Mouse (Mus musculus) heart, embryonic 13.5 days (tissue): Measurements from ENCODE around the gene Hdac8. TPM values are rescaled to one million over a fixed set of nuclear protein-coding genes. Genes with fewer than 3 reads are reported as not detected.

Experiments used
- ATAC-seq: fragments of 200-750 bp; cut with Nextera tagmentation; 2 replicates; pipeline ENCODE4 v1.8.0; 2017; ENCODE audit warnings: moderate TSS enrichment; ENCODE audit not compliant: insufficient number of reproducible peaks, low FRiP score, low TSS enrichment; ENCODE audit errors: extremely low read depth
- H3K27ac ChIP-seq: fragments of 300-500 bp; sonication (generic); replicated peaks from 2 replicates; pipeline ENCODE4 v1.5.1; 2015; ENCODE audit warnings: moderate library complexity, mild to moderate bottlenecking, inconsistent platforms
- H3K27me3 ChIP-seq: fragments of 300-500 bp; sonication (generic); replicated peaks from 2 replicates; pipeline ENCODE4 v1.6.1; 2015; ENCODE audit warnings: mild to moderate bottlenecking, inconsistent platforms
- H3K36me3 ChIP-seq: fragments of 300-500 bp; sonication (generic); 2 replicates; pipeline ENCODE4 v1.6.1; 2015; ENCODE audit warnings: mild to moderate bottlenecking, inconsistent platforms
- H3K4me1 ChIP-seq: fragments of 300-500 bp; sonication (generic); 2 replicates; pipeline ENCODE4 v1.6.1; 2015; ENCODE audit warnings: inconsistent platforms
- H3K4me2 ChIP-seq: fragments of 300-500 bp; sonication (generic); 2 replicates; pipeline ENCODE4 v1.6.1; 2015; ENCODE audit warnings: inconsistent platforms, mild to moderate bottlenecking, moderate library complexity
- H3K4me3 ChIP-seq: fragments of 300-500 bp; sonication (generic); 2 replicates; pipeline ENCODE4 v1.5.1; 2015; ENCODE audit warnings: moderate library complexity, mild to moderate bottlenecking, inconsistent platforms
- H3K9ac ChIP-seq: fragments of 300-500 bp; sonication (generic); 2 replicates; pipeline ENCODE4 v1.6.1; 2015; ENCODE audit warnings: inconsistent platforms, mild to moderate bottlenecking, moderate library complexity
- H3K9me3 ChIP-seq: fragments of 300-500 bp; sonication (generic); 2 replicates; pipeline ENCODE4 v1.6.1; 2016; ENCODE audit warnings: inconsistent platforms
- WGBS: fragments of 180-500 bp; shearing (Covaris S2); methylation state at CpG from one replicate; pipeline ENCODE4 v1.1.7; 2015; ENCODE audit warnings: mixed read lengths; 5-methylcytosine and 5-hydroxymethylcytosine counted together
- polyA plus RNA-seq: library from polyadenylated mRNA; unstranded; fragments of >200 nt; fragmentation: Nextera tagmentation; extraction: Ambion mirVana; gene quantifications from 2 replicates; pipeline ENCODE4 v1.2.1, GENCODE M21; 2015

The Hdac8 gene
- polyA plus RNA-seq: 5.8 and 6.6 TPM in 2 replicates

- H3K36me3 ChIP-seq: no peaks in the 10 kb centered on the region
- H3K9me3 ChIP-seq: no peaks in the 10 kb centered on the region
- 9% methylated on average over 27 of the region's 27 CpGs for WGBS
- H3K9ac ChIP-seq: peak within 1 kb of the TSS; percentile 79
- H3K4me2 ChIP-seq: peak within 1 kb of the TSS; percentile 71
- H3K27ac ChIP-seq: 0 out of 2 replicates have a peak within 1 kb of the TSS, but pooled peaks have one; percentile 39
- ATAC-seq: peak; percentile 58; the same call in 1 of the 2 replicates
- H3K27me3 ChIP-seq: peaks cover 34% of the 10 kb centered on the region
- peak within 1 kb of the TSS; percentile 64 for H3K4me3 ChIP-seq
- 0 out of 2 replicates have a peak, but pooled peaks cover 2% of the 10 kb centered on the region for H3K4me1 ChIP-seq
Observed at GRCm38 (mm10) chrX:102504644-102505481, at the start of gene Hdac8. Gene Hdac8, minus strand, starts transcription at chrX:102505359.

DNA sequence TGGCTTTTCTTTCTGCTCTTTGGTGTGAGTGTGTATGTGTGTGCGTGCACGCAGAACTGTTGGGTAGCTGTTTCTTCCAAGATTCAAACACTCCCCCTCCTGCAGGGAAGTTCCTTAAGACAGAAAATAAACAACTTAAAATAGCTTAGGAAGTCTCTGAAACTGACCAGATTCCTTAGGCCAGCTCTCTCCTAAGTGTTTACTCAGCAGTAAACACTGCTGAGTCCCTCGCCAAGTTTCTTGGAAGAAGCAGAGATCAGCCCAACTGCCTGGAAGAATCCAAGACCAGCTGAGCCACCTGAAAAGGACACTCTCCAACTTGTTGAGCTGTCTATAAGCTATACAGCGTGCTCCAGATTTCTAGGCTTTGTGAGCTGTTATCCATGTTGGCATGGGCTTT is 4.0 kb upstream of the Hdac8 start:
- H3K9me3 ChIP-seq: no peaks in the 10 kb centered on the region
- H3K27ac ChIP-seq: no peak overlapping the region
- no peaks in the 10 kb centered on the region for H3K36me3 ChIP-seq
- no peak overlapping the region for H3K4me2 ChIP-seq
- H3K4me3 ChIP-seq: no peak overlapping the region
- H3K4me1 ChIP-seq: 0 out of 2 replicates have a peak, but pooled peaks cover under 1% of the 10 kb centered on the region
- ATAC-seq: no peak
- peaks cover 36% of the 10 kb centered on the region for H3K27me3 ChIP-seq
- 63% methylated on average over 4 of the region's 4 CpGs for WGBS
- H3K9ac ChIP-seq: no peak overlapping the region

GRCm38 (mm10) chrX:102504179-102504578 is 980 bp downstream of the Hdac8 start:
- no peak for ATAC-seq
- Histone ChIP-seq H3K36me3 (peaks cover 2% of the 10 kb centered on the region; the same call in 1 of the 2 replicates), H3K9me3 (no peaks in the 10 kb centered on the region)

GRCm38 (mm10) chrX:102493992-102494730 is 11.0 kb downstream of the Hdac8 start:
- WGBS: 59% methylated on average over 6 of the region's 6 CpGs
- Histone ChIP-seq H3K4me3 (no peak overlapping the region), H3K9ac (no peak overlapping the region), H3K4me2 (no peak overlapping the region), H3K27me3 (0 out of 2 replicates have a peak, but pooled peaks cover 3% of the 10 kb centered on the region), H3K9me3 (no peaks in the 10 kb centered on the region), H3K27ac (no peak overlapping the region), H3K4me1 (no peaks in the 10 kb centered on the region), H3K36me3 (peaks cover 26% of the 10 kb centered on the region)
- ATAC-seq: no peak

More at GRCm38 (mm10) chrX:102504179-102504578, 980 bp downstream of the Hdac8 start:
- Histone ChIP-seq H3K4me1 (0 out of 2 replicates have a peak, but pooled peaks cover 2% of the 10 kb centered on the region), H3K27me3 (peaks cover 31% of the 10 kb centered on the region), H3K4me2 (peak overlapping the region; percentile 71), H3K4me3 (peak overlapping the region; percentile 64), H3K9ac (peak overlapping the region; percentile 79), H3K27ac (no peak overlapping the region)
- 19% methylated on average over 10 of the region's 10 CpGs for WGBS

DNA sequence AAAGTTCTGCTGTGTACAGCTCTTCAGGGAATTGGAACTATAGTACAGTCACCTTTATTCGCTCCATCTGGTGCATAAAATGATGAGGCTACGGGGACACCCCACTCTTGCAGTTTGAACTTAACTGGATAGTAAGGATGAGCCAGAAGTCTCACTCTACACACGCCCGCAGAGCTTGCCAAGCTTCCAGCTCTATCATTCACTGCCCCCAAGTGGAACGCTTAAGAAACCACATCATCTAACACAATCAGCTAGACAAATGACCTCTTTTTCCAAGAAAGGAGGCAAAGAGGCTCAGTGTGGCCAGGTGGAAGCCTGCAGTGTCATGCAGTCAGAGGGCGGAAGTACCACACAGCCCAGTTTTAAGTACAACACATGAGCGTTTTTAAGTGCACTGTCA is 19.6 kb downstream of the Hdac8 start:
- Histone ChIP-seq H3K36me3 (0 out of 2 replicates have a peak, but pooled peaks cover 3% of the 10 kb centered on the region), H3K27me3 (peaks cover 4% of the 10 kb centered on the region), H3K4me1 (no peaks in the 10 kb centered on the region), H3K4me2 (no peak overlapping the region), H3K4me3 (no peak overlapping the region), H3K9me3 (no peaks in the 10 kb centered on the region), H3K9ac (no peak overlapping the region), H3K27ac (no peak overlapping the region)
- no peak for ATAC-seq
- 72% methylated on average over 7 of the region's 7 CpGs for WGBS

GRCm38 (mm10) chrX:102479665-102480064 is 25.5 kb downstream of the Hdac8 start:
- no peaks in the 10 kb centered on the region for H3K9me3 ChIP-seq
- no peak overlapping the region for H3K4me3 ChIP-seq
- no peaks in the 10 kb centered on the region for H3K36me3 ChIP-seq
- H3K4me2 ChIP-seq: no peak overlapping the region
- H3K9ac ChIP-seq: no peak overlapping the region
- 0 out of 2 replicates have a peak, but pooled peaks cover 4% of the 10 kb centered on the region for H3K4me1 ChIP-seq
- H3K27ac ChIP-seq: no peak overlapping the region
- WGBS: 70% methylated on average over 4 of the region's 4 CpGs
- H3K27me3 ChIP-seq: peaks cover 5% of the 10 kb centered on the region; the same call in 1 of the 2 replicates
- ATAC-seq: no peak

- ATAC-seq: no peak
- Histone ChIP-seq H3K9me3 (no peaks in the 10 kb centered on the region), H3K27me3 (peaks cover 5% of the 10 kb centered on the region; the same call in 1 of the 2 replicates), H3K4me3 (no peak overlapping the region), H3K4me2 (no peak overlapping the region), H3K27ac (no peak overlapping the region), H3K4me1 (0 out of 2 replicates have a peak, but pooled peaks cover 4% of the 10 kb centered on the region), H3K36me3 (no peaks in the 10 kb centered on the region), H3K9ac (no peak overlapping the region)
- 22% methylated on average over 4 of the region's 4 CpGs for WGBS
Observed at GRCm38 (mm10) chrX:102478965-102479364, 26.2 kb downstream of the Hdac8 start.

DNA sequence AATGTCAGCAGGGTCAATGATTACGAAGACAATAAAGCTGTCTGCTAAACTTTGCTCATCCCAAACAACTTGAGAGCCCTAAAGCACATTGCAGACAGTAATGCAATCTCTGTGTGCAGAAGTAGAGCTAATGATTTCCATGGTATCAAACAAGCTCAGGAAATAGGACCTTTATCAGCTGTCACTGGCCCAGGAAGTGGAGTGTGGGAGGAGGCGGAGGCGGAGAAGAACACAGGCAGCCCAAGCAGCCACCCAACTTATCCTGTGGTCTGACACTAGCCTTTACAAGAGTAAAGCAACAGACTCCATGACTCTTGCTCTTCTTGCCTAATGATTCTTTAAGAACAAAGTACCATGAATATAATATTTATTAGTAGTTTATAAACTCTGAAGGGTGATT is 26.7 kb downstream of the Hdac8 start:
- no peaks in the 10 kb centered on the region for H3K36me3 ChIP-seq
- H3K4me1 ChIP-seq: 0 out of 2 replicates have a peak, but pooled peaks cover 4% of the 10 kb centered on the region
- H3K27me3 ChIP-seq: peaks cover 5% of the 10 kb centered on the region; the same call in 1 of the 2 replicates
- no peak overlapping the region for H3K4me2 ChIP-seq
- no peak overlapping the region for H3K9ac ChIP-seq
- ATAC-seq: no peak
- H3K9me3 ChIP-seq: no peaks in the 10 kb centered on the region
- WGBS: 49% methylated on average over 3 of the region's 3 CpGs
- no peak overlapping the region for H3K27ac ChIP-seq
- no peak overlapping the region for H3K4me3 ChIP-seq

DNA sequence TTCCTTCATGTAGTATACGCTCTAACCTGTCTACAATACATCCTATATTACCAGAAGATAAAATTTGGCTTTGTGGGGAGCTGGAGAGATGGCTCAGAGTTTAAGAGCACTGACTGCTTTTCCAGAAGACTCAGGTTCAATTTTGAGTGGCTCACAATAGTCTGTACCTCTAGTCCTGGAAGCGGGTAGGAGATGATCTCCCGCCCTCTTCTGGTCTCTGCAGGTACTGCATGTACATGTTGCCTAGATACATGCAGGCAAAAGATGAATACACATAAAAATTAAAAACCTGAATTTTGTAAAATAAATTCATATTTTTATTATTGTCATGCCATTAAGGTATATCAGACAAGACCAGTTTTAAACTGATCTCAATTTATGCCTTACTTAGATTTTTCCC is 28.4 kb downstream of the Hdac8 start:
- no peak for ATAC-seq

GRCm38 (mm10) chrX:102475555-102475954 is 29.6 kb downstream of the Hdac8 start:
- no peak overlapping the region for H3K9ac ChIP-seq
- H3K4me2 ChIP-seq: no peak overlapping the region
- no peak overlapping the region for H3K4me3 ChIP-seq
- H3K27me3 ChIP-seq: peaks cover 5% of the 10 kb centered on the region; the same call in 1 of the 2 replicates
- 0 out of 2 replicates have a peak, but pooled peaks cover 4% of the 10 kb centered on the region for H3K4me1 ChIP-seq
- H3K36me3 ChIP-seq: no peaks in the 10 kb centered on the region
- H3K27ac ChIP-seq: peak overlapping the region; percentile 42; the same call in 1 of the 2 replicates
- H3K9me3 ChIP-seq: no peaks in the 10 kb centered on the region
- 66% methylated on average over 5 of the region's 5 CpGs for WGBS
- no peak for ATAC-seq

More for the DNA sequence above, 28.4 kb downstream of the Hdac8 start:
- WGBS: 28% methylated on average over 3 of the region's 3 CpGs
- Histone ChIP-seq H3K27ac (no peak overlapping the region), H3K9me3 (no peaks in the 10 kb centered on the region), H3K4me2 (no peak overlapping the region), H3K4me3 (no peak overlapping the region), H3K36me3 (no peaks in the 10 kb centered on the region), H3K4me1 (0 out of 2 replicates have a peak, but pooled peaks cover 4% of the 10 kb centered on the region), H3K9ac (no peak overlapping the region), H3K27me3 (peaks cover 5% of the 10 kb centered on the region; the same call in 1 of the 2 replicates)
